Mouse (Mus musculus) intestine, embryonic 15.5 days (tissue): ENCODE data around the gene Fam3c. TPM values are rescaled to one million over a fixed set of nuclear protein-coding genes. Genes with fewer than 3 reads are reported as not detected.

ENCODE experiments used
- ATAC-seq: fragments of 200-750 bp; cut with Nextera tagmentation; 2 replicates; pipeline ENCODE4 v1.8.0; 2017; ENCODE audit warnings: moderate TSS enrichment, moderate library complexity
- H3K27ac ChIP-seq: fragments of 300-500 bp; sonication (generic); 2 replicates; pipeline ENCODE4 v1.5.1; 2015; ENCODE audit warnings: mild to moderate bottlenecking, inconsistent platforms
- H3K27me3 ChIP-seq: fragments of 300-500 bp; sonication (generic); replicated peaks from 2 replicates; pipeline ENCODE4 v1.6.1; 2015; ENCODE audit warnings: inconsistent platforms
- H3K36me3 ChIP-seq: fragments of 300-500 bp; sonication (generic); 2 replicates; pipeline ENCODE4 v1.6.1; 2015; ENCODE audit warnings: inconsistent platforms
- H3K4me1 ChIP-seq: fragments of 300-500 bp; sonication (generic); replicated peaks from 2 replicates; pipeline ENCODE4 v1.6.1; 2015; ENCODE audit warnings: inconsistent platforms
- H3K4me2 ChIP-seq: fragments of 300-500 bp; sonication (generic); replicated peaks from 2 replicates; pipeline ENCODE4 v1.6.1; 2015; ENCODE audit warnings: mild to moderate bottlenecking, inconsistent platforms
- H3K4me3 ChIP-seq: fragments of 300-500 bp; sonication (generic); replicated peaks from 2 replicates; pipeline ENCODE4 v1.5.1; 2015; ENCODE audit warnings: inconsistent platforms
- H3K9ac ChIP-seq: fragments of 300-500 bp; sonication (generic); 2 replicates; pipeline ENCODE4 v1.6.1; 2015; ENCODE audit warnings: inconsistent platforms
- H3K9me3 ChIP-seq: fragments of 300-500 bp; sonication (generic); 2 replicates; pipeline ENCODE4 v1.6.1; 2016; ENCODE audit warnings: inconsistent platforms
- WGBS: fragments of 180-500 bp; shearing (Covaris S2); methylation state at CpG from one replicate; pipeline ENCODE4 v1.1.7; 2015; 5-methylcytosine and 5-hydroxymethylcytosine counted together
- polyA plus RNA-seq: library from polyadenylated mRNA; unstranded; fragments of >200 nt; fragmentation: Nextera tagmentation; extraction: Ambion mirVana; gene quantifications from 2 replicates; pipeline ENCODE4 v1.2.1, GENCODE M21; 2015

Gene Fam3c
- polyA plus RNA-seq, 1 experiment from 2014 or later: 48.1 TPM

- H3K27ac ChIP-seq: no peak overlapping the region
- H3K4me2 ChIP-seq: no peak overlapping the region
- no peaks in the 10 kb centered on the region for H3K27me3 ChIP-seq
- H3K9ac ChIP-seq: no peak overlapping the region
- H3K4me3 ChIP-seq: no peak overlapping the region
- WGBS: 70% methylated on average over 8 of the region's 8 CpGs
- no peaks in the 10 kb centered on the region for H3K9me3 ChIP-seq
- H3K4me1 ChIP-seq: 0 out of 2 replicates have a peak, but pooled peaks cover 6% of the 10 kb centered on the region
- no peaks in the 10 kb centered on the region for H3K36me3 ChIP-seq
- no peak for ATAC-seq
Measured at GRCm38 (mm10) chr6:22327931-22328330, 28.1 kb downstream of the Fam3c start.

- no peak overlapping the region for H3K27ac ChIP-seq
- no peaks in the 10 kb centered on the region for H3K9me3 ChIP-seq
Measured at GRCm38 (mm10) chr6:22327091-22327490, 29.0 kb downstream of the Fam3c start.

GRCm38 (mm10) chr6:22326289-22326688, 29.8 kb downstream of the Fam3c start:
- Histone ChIP-seq H3K36me3 (no peaks in the 10 kb centered on the region), H3K4me2 (no peak overlapping the region), H3K9ac (no peak overlapping the region), H3K27ac (no peak overlapping the region), H3K4me1 (0 out of 2 replicates have a peak, but pooled peaks cover 6% of the 10 kb centered on the region), H3K27me3 (no peaks in the 10 kb centered on the region), H3K4me3 (no peak overlapping the region), H3K9me3 (no peaks in the 10 kb centered on the region)
- no peak; the same call in 1 of the 2 replicates for ATAC-seq
- WGBS: 73% methylated on average over 4 of the region's 4 CpGs

More at GRCm38 (mm10) chr6:22327091-22327490, 29.0 kb downstream of the Fam3c start:
- WGBS: 34% methylated on average over 4 of the region's 4 CpGs
- 0 out of 2 replicates have a peak, but pooled peaks cover 6% of the 10 kb centered on the region for H3K4me1 ChIP-seq
- H3K4me2 ChIP-seq: no peak overlapping the region
- H3K36me3 ChIP-seq: no peaks in the 10 kb centered on the region
- no peak overlapping the region for H3K9ac ChIP-seq
- ATAC-seq: peak; percentile 66
- H3K27me3 ChIP-seq: no peaks in the 10 kb centered on the region
- no peak overlapping the region for H3K4me3 ChIP-seq

GRCm38 (mm10) chr6:22325364-22326072, 30.5 kb downstream of the Fam3c start:
- ATAC-seq: peak; percentile 41
- Histone ChIP-seq H3K27me3 (no peaks in the 10 kb centered on the region), H3K4me1 (0 out of 2 replicates have a peak, but pooled peaks cover 6% of the 10 kb centered on the region), H3K4me3 (no peak overlapping the region), H3K36me3 (no peaks in the 10 kb centered on the region), H3K27ac (no peak overlapping the region), H3K9me3 (no peaks in the 10 kb centered on the region), H3K9ac (no peak overlapping the region), H3K4me2 (no peak overlapping the region)
- 55% methylated on average over 13 of the region's 13 CpGs for WGBS

GRCm38 (mm10) chr6:22298059-22298458, 58.0 kb downstream of the Fam3c start:
- H3K27ac ChIP-seq: no peak overlapping the region
- WGBS: 51% methylated on average over 14 of the region's 14 CpGs
- no peak for ATAC-seq
- no peak overlapping the region for H3K9ac ChIP-seq
- H3K4me1 ChIP-seq: no peaks in the 10 kb centered on the region
- H3K36me3 ChIP-seq: no peaks in the 10 kb centered on the region
- H3K9me3 ChIP-seq: no peaks in the 10 kb centered on the region
- peak overlapping the region; percentile 34 for H3K4me2 ChIP-seq
- H3K27me3 ChIP-seq: no peaks in the 10 kb centered on the region
- no peak overlapping the region for H3K4me3 ChIP-seq

GRCm38 (mm10) chr6:22297028-22297427, 59.0 kb downstream of the Fam3c start:
- Histone ChIP-seq H3K27ac (no peak overlapping the region), H3K36me3 (no peaks in the 10 kb centered on the region), H3K4me2 (no peak overlapping the region), H3K9me3 (no peaks in the 10 kb centered on the region), H3K27me3 (no peaks in the 10 kb centered on the region), H3K4me1 (no peaks in the 10 kb centered on the region), H3K4me3 (no peak overlapping the region), H3K9ac (no peak overlapping the region)
- ATAC-seq: no peak
- WGBS: 63% methylated on average over 6 of the region's 6 CpGs

GRCm38 (mm10) chr6:22293922-22294321, 62.1 kb downstream of the Fam3c start:
- ATAC-seq: no peak

GRCm38 (mm10) chr6:22292056-22292455, 64.0 kb downstream of the Fam3c start:
- WGBS: 36% methylated on average over 4 of the region's 4 CpGs

More at GRCm38 (mm10) chr6:22293922-22294321, 62.1 kb downstream of the Fam3c start:
- Histone ChIP-seq H3K4me3 (no peak overlapping the region), H3K27ac (no peak overlapping the region), H3K27me3 (peaks cover 6% of the 10 kb centered on the region), H3K36me3 (no peaks in the 10 kb centered on the region), H3K9ac (no peak overlapping the region), H3K9me3 (no peaks in the 10 kb centered on the region), H3K4me1 (peaks cover 8% of the 10 kb centered on the region), H3K4me2 (no peak overlapping the region)
- WGBS: 65% methylated on average over 3 of the region's 3 CpGs

GRCm38 (mm10) chr6:22290790-22291189, 65.3 kb downstream of the Fam3c start:
- H3K36me3 ChIP-seq: no peaks in the 10 kb centered on the region
- H3K4me1 ChIP-seq: peaks cover 20% of the 10 kb centered on the region
- ATAC-seq: no peak
- H3K27me3 ChIP-seq: peaks cover 17% of the 10 kb centered on the region
- no peak overlapping the region for H3K27ac ChIP-seq
- WGBS: 76% methylated on average over 8 of the region's 8 CpGs
- H3K9me3 ChIP-seq: no peaks in the 10 kb centered on the region
- H3K4me3 ChIP-seq: no peak overlapping the region
- no peak overlapping the region for H3K4me2 ChIP-seq
- H3K9ac ChIP-seq: no peak overlapping the region

More at GRCm38 (mm10) chr6:22292056-22292455, 64.0 kb downstream of the Fam3c start:
- ATAC-seq: no peak
- Histone ChIP-seq H3K9ac (no peak overlapping the region), H3K27me3 (peaks cover 17% of the 10 kb centered on the region), H3K36me3 (no peaks in the 10 kb centered on the region), H3K4me3 (no peak overlapping the region), H3K4me2 (no peak overlapping the region), H3K9me3 (no peaks in the 10 kb centered on the region), H3K4me1 (peaks cover 20% of the 10 kb centered on the region), H3K27ac (no peak overlapping the region)

- 0 out of 2 replicates have a peak overlapping the region, but pooled peaks have one; percentile 17 for H3K9ac ChIP-seq
- no peak for ATAC-seq
- 3% methylated on average over 21 of the region's 21 CpGs for WGBS
- peaks cover 20% of the 10 kb centered on the region for H3K4me1 ChIP-seq
- H3K27ac ChIP-seq: no peak overlapping the region
- H3K4me3 ChIP-seq: peak overlapping the region; percentile 36
- H3K4me2 ChIP-seq: peak overlapping the region; percentile 85
- H3K9me3 ChIP-seq: no peaks in the 10 kb centered on the region
- no peaks in the 10 kb centered on the region for H3K36me3 ChIP-seq
- H3K27me3 ChIP-seq: peaks cover 17% of the 10 kb centered on the region
Measured at GRCm38 (mm10) chr6:22289461-22290021, 66.5 kb downstream of the Fam3c start.

- Histone ChIP-seq H3K27me3 (peaks cover 17% of the 10 kb centered on the region), H3K27ac (no peak overlapping the region), H3K9ac (0 out of 2 replicates have a peak overlapping the region, but pooled peaks have one; percentile 17), H3K36me3 (no peaks in the 10 kb centered on the region), H3K9me3 (no peaks in the 10 kb centered on the region), H3K4me1 (peaks cover 20% of the 10 kb centered on the region), H3K4me2 (peak overlapping the region; percentile 85), H3K4me3 (peak overlapping the region; percentile 36)
- 2% methylated on average over 38 of the region's 38 CpGs for WGBS
- ATAC-seq: peak; percentile 77
Measured at GRCm38 (mm10) chr6:22288737-22289460, 67.1 kb downstream of the Fam3c start.
